Mouse (Mus musculus) adrenal gland, postnatal 10 days (tissue): Measurements from ENCODE around the gene Dlgap1. TPM values are rescaled to one million over a fixed set of nuclear protein-coding genes. Genes with fewer than 3 reads are reported as not detected.

Source experiments
- DNase-seq: peaks from one replicate; pipeline ENCODE4 v3.0.0; 2021; ENCODE audit warnings: mixed read lengths
- total RNA-seq, 2 experiments: library from RNA; stranded (reverse); gene quantifications; 2 replicates each; pipeline ENCODE4 v1.2.3; 2021

Dlgap1 gene
- total RNA-seq, 2 experiments from 2014 or later: 14.3 to 21.0 TPM

DNA sequence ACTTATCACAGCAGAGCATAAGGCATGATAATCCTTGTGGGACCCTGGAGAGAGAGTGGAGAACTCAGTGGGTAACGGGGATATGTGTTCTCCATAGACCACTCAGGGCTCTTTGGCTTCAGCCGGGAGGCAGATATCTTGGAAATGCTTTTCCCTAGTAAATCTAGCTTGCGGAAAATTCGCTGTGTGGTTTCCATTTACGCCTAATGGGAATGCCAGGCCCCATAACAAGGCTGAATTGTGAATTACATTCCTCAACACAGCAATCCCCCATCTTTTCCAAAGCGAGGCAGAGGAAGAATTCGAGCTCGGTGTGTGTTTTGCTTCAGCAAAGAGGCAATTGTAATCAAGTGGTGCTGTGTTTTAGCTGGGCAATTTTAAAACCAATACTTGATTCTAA lies 372.4 kb downstream of the Dlgap1 start:
- DNase-seq: no peak

DNA sequence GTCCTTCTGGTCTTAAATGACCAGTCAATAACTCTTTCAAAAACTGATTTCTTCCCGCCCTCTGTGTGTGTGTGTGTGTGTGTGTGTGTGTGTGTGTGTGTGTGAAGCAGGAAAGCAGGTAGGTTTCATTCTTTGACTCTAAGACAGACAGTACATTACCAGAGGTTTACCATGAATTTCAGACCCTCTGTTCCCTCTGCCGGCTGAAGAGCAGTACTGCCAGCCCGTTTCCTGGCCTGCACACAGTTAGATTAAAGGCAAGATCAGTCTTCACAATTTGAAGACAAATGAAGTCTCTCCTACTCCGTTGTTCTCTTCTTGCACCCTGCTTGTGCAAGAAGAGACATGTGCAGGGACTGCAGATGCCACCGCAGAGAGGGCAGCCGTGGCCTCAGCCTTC lies 373.0 kb downstream of the Dlgap1 start:
- peak; percentile 30 for DNase-seq

DNA sequence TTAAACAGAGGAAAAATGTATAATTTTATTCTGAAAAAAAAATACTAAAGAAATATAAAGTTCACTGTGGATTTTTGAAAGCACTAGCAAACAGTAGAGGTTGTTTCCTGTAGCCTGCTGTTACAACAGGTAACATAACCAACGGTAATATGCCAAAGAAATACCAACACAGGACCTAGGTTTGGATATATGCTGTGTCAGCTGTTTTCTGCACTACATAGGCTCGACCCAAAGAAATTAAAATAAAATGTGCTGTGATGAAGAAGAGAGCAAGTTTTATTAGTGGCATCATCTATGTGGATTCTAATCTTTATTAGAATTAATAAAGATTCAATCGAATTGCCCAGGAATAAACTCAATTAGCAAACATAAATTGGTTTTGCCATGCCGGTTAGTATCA lies 378.5 kb downstream of the Dlgap1 start:
- DNase-seq: no peak

DNA sequence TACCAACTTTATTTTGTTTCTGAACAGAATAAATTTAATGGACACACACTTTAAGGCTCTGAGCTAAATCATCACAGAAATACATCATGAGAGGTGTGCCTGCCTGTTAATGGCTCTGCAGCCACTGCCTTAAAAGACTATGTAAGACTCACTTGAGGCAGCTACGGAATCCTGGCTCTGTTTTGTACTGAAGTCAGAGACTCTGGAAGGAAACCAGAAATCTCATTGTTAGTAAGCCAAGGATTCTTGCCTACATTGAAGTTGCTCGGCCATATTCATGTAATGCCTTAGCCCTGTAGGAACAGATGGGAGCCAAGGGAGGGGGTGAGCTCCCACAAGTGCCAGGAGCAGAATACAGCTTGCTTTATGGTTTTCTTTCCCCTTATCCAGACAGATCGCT lies 394.7 kb downstream of the Dlgap1 start:
- no peak for DNase-seq

DNA sequence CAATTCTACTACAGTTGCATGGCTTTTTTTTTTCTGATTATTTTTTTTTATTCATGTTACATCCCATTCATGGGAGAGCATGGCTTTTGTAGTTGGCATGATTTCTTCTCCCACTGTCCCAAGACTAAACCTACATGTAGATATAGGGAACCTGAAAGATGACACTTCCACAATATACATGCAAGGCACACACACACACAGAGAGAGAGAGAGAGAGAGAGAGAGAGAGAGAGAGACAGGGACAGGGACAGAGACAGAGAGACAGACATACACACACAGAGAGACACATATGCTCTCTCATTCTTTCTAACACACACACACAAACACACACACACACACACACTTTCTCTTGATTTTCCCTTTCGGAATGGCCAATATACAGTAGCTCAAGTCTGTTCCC lies 395.1 kb downstream of the Dlgap1 start:
- no peak for DNase-seq

DNA sequence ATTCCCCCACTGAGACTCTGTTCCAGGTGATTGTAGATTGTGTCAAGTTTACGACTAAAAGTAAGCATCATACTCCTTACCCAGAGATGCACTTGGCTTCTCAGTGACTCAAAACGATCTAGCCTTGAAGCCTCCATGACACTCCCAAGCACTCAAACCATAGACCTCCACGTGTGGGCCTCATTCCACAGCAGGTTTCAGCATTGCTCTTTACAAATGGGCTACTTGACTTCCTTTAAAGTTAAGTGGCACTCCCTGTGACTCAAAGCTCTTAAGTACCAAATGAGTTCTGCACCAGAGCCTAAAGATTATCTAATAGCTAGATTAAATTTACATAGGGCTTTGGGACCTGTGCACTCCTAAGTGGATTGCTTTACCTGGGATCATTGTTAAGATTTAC lies 400.3 kb downstream of the Dlgap1 start:
- DNase-seq: no peak

DNA sequence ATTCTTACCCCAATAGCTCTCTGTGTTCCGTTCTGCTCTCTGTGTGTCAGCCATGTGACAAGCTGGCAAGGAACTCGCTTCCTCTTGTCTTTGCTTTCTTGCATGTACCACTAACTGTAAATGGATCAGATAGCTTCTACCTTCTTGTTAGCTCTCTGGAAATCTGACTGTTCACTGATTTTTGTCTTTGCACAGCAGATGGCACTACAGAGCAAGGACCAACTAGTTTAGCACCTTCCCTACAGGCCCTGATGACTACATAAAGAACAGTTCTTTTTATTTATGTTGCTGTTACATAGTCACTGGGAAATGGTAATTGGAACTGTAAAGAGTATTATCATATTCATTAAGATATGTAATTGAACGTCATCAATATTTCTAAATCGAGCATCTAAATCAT lies 408.1 kb downstream of the Dlgap1 start:
- DNase-seq: peak; percentile 29

DNA sequence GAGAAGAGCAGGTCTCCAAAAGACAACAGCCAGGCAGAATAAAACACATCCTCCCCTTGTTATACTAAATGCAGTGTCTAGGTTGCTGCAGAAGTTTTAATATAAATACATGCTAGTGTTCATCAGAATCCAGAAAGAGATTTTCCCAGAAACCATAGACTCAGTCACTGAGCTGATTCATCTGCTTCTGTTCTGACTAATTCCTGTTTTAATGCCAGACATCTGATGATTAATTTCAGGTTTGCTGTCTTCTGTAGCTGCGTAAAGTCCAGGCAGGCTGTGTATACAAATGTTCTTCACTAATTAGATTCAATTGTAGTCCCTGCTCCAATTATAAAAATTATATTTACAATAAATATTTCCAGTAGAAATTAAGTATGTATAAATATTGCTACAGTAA lies 419.6 kb downstream of the Dlgap1 start:
- DNase-seq: no peak

DNA sequence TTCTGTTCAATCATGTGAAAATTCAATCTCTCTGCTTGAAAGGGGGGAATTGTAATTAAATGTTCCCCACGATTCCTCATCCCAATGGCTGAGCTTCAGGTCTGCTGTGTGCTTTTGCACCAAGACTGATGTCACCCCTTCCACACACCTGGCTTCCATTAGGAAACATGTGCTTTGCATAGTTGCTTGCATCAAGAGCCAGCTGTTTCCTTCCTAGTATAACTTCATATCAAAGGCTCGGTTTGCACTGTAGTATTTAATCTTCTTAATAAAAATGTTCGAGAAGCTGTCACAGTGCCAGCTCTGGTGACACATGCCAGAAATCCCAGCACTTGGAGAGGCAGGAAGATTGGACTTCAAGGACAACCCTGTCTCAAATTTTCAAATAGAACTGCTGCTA lies 428.3 kb downstream of the Dlgap1 start:
- peak; percentile 56 for DNase-seq

DNA sequence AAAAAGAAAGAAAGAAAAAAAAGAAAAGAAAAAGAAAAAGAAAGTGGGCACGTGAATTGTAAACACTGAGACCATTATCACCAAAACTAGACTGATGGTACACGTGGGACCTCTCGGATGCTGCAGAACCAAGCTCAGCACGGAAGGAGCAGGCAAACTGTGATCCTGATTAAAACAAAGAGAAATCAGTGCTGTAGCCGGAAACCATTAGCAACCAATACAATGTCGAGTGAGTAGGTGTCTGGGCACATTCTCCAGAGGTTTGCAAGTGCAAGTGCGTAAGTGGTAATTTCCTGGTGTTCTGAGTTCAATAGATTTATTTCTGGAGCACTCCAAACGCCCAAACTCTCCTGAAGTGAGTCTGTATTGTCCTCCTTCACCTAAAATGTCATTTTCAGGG lies 428.8 kb downstream of the Dlgap1 start:
- no peak for DNase-seq

DNA sequence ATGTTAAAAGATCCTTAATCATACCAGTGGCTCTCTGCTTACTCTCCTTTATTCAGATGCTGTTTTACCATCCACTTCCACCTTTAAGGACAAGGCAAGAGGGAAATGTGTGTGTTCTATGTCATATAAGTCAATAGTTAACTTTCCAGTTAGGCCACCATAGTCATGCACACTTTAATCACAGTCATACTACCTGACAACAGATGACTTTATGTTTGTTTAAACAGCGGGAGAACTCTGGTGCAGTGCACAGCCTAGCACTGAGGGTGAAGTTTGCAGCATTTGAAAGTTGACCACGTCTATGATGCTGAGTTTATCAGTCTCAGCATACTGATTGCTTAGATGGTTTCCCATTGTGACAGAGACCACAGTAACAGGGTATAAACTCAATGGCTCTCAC lies 433.0 kb downstream of the Dlgap1 start:
- DNase-seq: no peak

DNA sequence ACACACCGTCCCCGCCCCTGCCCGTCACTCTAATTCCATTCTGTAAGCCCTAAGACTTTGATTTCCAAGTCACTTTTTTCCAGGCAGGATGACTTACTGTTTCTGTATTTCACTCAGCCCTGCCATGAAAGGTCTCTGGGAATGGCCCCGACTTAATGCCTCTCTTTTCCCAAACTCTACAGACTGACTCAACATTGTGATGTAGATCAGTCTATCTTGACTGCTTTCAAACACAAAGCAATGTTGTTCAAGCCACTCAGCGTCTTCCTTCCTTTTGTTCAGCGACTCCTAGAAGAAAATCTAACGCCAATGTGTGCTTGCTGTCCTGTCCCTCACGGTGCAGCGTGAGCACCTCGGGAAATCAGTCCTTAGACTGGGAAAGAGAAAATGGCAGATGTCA lies 434.9 kb downstream of the Dlgap1 start:
- no peak for DNase-seq

DNA sequence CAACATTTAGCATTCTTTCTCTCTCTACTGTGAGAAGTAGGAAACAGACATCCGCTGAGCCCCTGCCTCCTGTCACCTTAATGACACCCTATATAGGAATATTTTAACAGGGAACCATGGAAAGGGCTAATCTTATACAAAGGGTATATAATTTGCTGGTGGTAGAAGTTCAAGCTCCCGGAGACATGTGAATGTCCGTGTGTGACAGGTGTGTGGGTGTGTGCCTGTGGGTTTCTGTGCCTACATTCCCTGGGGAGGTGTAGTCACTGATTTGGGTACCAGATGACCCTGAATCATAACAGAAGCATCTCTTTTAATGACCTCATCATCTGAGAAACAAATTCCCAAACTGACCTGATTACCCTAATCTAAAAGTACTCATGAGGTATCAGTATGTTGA lies 445.3 kb downstream of the Dlgap1 start:
- DNase-seq: no peak

DNA sequence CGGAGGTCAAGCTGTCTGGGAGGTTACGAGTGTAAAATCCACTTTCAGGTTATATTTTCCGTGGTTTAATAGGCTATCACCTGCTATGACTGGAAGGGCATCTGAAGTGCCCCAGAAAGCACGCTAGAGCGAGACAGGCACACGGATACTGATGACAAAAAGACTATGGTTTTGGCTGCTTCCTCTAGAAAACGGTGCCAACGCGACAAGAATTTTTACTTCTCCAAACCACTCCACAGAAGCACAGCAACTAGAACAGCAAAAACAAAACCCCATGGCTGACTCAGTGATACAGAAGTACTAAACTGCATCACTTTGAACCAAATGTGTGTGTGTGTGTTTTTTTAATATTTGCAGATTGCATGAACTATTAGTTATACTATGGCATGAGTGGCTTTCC lies 459.0 kb downstream of the Dlgap1 start:
- no peak for DNase-seq

DNA sequence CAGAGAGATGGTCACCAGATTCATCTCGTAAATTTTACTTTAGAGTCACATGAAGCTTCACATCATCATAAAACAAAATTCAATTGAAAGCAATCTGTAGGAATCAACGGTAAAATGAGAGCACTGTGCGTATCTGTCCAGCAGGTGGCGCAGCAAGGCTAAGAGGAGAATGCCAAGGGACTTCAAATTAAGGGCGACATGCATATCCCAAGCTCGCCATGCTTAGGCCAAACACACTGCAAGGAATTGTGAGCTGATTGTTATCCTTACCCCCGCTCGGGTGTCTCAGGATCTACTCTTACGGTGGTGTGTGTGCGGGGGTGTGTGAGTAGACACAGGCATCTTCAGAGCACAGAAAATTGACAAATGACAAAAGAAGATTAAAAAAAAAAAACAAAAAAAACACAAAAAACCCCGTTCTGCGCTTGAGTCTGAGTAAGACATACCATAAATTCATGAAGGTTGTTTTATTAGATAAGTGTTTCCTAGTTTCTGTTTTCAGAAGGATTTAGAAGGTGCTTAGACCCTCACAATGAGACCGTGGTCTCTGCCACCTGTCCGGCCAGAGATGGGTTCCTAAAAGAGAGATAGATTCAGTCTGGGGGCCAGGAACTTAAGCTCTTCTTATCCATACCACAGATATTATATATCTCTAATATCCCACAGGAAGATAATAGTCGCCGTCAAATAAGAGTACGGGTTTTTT lies 461.0 kb downstream of the Dlgap1 start:
- DNase-seq: peak; percentile 82

DNA sequence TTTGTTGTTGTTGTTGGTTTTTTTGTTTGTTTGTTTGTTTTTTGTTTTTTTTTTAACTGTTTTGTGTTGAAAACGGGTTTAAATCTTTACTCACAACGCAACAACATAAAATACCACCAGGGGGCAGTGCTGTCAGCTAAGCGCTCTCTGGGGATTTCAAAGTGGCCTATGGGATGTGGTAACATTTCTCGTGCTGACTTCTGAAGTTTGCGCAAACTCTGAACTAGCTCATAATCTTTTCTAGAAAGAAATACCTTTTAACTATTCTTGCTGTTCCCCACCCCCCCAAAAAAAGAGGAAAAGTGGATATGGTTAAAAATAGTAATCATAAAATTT lies 461.5 kb downstream of the Dlgap1 start:
- peak; percentile 73 for DNase-seq

DNA sequence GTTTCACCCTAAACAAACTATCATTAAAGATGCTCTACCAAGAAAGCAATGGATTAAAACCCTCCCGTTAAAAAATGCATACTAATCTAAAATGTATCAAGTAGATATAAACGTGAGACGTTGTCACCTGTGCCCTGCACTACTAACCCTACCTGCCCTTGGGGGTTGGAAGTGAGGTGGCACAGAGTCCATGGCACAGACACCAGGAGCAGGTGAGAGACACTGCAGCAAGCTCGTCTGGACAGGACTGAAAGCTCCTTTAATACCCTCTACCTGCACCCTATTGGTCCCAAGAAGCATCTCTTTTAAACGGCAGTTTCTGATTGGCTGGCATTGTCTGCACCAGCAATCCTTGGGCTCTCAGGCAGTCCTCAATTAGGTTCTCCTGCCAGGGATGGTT lies 464.0 kb downstream of the Dlgap1 start:
- no peak for DNase-seq

DNA sequence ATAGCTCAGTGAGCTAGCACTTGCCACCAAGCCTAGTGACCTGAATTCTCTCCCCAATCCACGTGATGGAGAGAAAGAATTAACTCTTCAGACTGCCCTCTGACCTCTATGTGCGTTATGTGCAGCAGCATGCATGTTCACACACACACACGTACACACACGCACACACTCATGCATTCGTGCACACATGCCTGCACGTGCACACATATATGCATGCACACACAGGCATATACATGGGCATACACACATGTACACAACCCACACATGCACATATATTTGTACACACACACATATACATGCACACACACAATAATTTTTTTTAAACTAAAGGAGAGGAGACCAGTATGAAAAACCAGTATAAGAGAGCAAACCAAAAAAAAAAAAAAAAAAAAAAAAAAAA lies 465.7 kb downstream of the Dlgap1 start:
- no peak for DNase-seq

DNA sequence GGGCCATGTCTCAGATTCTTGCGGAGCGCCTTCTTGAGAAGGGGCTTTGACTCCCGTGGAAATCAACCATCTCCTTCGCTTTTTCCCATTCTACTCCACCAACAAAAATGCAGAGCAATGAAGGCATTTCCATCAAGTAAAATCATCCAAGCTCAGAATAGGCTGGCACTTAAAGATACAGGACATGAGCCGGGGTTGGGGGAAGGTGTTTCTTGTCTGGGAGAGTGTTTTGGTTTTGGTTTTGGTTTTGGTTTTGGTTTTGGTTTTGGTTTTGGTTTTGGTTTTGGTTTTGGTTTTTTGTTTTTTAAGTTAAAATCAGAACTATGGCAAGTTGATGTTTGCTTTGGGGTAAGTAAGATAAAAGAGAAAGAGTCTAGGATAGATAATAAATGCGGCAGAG lies 466.7 kb downstream of the Dlgap1 start:
- no peak for DNase-seq

DNA sequence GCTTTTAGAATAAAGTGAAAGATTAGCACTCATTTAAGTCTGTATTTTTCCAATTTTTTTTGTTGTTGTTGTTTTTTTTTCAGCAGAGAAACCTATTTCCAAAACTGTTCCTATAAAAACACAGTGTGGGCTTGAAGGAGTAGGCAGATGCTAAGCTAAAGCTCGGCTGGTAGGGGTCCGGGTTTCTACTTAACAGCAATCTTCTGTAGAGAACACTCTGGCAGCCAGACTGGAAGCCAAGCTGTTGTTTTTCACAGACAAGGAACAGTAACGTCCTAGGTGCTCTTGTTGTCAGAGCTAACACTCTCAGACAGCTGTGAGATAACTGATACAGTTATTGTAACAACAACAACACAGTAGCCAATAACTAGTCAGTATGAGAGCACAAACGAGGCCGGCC lies 468.4 kb downstream of the Dlgap1 start:
- no peak for DNase-seq

DNA sequence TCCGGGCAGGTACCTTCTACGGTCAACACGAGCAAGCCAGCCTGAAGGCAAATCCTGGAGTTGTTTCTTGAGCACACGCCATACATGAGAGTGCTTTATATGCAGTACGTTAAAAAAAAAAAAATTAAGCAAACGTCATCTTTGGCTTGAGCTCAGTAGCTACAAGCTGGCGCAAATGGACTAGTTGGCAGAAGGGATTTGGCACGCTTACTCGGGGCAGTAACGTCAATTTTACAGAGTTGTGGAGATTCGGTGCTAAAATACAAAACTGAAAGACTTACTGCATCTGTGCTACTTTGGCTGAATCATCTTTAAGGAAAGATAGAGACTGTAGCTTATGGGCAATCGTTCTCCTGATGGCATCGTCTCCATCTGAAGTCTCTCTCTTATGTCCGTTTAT lies 474.1 kb downstream of the Dlgap1 start:
- no peak for DNase-seq

DNA sequence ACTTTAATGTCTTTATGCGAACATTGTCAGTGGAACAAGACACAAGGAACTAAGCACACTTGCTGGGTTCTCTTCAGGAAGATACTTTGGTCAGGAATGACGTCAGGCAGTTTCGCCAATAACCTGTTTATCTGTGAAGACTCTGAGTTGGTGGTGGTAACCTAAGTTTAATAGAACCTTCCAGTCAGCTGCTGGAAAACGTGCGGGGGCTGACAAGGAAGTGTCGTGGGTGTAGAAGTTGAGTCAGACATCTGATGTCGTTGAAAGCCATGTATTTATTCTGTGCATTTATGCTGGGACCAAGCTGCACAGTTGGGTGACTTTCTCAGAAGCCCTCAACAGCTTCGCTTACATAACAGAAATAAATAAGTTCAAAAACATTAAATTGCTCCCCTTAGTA lies 477.6 kb downstream of the Dlgap1 start:
- DNase-seq: no peak

DNA sequence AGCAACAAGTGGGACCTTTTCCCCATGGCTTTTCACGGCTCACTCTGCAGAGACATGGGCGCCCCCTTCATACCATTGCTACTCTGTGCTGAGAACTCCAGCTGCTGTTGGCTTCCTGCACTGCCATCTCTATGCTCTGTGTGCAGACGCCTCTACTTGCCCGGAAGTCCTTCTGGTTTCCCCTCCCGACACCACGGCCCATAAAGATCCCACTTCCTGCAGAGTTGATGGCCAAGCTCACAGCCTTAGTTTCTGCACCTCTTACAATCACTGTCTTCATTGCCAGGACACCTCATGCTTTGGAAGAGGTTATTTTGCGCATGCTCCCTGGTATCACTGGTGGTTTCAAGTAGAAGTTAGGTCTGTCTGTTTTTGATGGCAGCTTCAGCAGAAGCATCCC lies 486.2 kb downstream of the Dlgap1 start:
- DNase-seq: no peak

DNA sequence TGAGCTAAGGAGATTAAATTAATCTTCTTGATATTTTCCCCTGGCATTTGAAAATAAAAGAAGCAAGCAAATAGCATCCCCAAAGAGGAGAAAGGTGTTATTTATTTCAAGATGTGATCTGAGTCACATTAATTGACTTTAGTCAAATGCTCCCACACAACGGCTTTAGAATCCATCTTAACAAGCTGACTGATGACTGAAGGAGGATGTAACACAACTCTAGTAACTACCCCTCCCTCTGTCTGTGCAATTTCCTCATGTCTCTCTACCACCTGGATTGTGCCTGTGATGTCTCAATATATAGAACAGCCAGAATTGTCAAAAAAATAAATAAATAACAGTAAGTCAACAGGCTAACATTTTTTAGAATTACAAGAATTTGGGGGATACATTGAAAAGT lies 488.2 kb downstream of the Dlgap1 start:
- no peak for DNase-seq

DNA sequence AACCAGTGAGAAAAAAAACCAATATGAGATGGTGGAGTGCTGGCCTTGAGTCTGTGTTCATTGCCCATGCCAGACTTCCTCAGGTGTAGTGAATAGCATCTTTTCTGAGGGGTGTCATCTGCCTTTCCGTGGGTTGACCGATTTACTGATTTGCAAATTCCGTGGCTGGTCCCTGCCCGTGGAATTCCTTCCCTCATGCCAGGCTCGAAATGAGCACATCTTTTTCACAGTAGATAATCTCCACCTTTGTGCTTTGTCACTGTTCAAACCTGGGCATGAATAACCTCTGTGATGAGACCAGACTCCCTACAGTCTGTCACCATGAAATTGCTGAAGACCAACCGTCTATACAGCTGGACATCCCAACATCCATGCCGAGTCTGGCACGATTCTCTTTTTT lies 493.4 kb downstream of the Dlgap1 start:
- DNase-seq: no peak
